Mouse (Mus musculus) right cerebral cortex, postnatal 14 days (tissue): ENCODE data around the gene Kcnh2.

ENCODE experiments used
- DNase-seq: peaks from one replicate; pipeline ENCODE4 v3.0.0; 2022

Kcnh2 gene

DNA sequence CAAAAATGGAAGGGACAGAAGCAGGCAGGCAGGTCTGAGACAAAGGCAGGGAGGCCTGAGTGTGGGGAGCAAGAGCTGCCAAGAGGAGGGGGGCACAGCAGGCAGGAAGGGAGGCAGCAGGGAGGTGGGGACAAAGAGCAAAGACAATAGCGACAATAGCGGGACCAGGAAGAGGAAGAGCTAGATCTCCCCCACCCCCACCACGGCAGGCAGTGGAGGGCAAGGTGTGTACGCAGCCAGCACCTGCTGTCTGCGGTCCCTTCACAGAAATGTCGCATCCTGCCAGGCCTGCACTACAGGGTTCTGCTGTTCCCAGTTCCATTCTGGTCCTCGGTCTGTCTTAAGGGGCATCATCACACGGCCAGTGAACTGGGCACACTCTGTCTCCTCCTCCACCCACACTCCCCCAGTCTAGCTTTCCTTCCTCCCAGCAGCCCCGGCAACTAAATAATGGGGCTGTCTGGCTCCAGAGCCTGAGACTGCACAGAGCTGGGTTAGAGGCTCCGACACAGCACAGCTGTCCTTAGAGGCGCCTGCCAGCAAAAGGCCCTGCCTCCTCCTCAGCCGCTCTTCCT, 6.8 kb downstream of the Kcnh2 start:
- DNase-seq, result no peak

DNA sequence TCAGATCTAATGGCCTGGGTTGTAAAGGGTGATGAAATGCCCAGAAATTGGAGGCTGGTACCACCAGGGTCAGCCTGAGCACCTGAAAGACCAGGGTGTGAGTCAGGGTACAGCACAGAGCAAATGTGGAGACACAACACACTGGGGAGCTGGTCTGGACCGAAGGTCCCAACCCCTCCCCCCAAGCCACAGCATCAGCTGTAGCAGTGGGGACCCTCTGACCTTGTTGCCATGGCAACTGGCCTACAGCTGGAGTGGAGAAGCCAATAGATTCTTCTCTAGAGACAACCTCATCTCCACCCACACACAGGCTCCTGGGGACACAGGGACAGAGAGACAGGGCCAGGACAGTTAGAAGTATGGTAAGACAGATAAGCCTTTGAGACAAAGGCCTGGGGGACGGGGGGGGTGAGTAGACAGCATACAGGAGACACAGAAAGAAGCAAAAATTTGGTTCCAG, 7.4 kb downstream of the Kcnh2 start:
- DNase-seq, result no peak

GRCm38 (mm10) chr5:24343379-24343778, 8.0 kb downstream of the Kcnh2 start:
- DNase-seq, result no peak

GRCm38 (mm10) chr5:24342966-24343365, 8.4 kb downstream of the Kcnh2 start:
- DNase-seq, result no peak

DNA sequence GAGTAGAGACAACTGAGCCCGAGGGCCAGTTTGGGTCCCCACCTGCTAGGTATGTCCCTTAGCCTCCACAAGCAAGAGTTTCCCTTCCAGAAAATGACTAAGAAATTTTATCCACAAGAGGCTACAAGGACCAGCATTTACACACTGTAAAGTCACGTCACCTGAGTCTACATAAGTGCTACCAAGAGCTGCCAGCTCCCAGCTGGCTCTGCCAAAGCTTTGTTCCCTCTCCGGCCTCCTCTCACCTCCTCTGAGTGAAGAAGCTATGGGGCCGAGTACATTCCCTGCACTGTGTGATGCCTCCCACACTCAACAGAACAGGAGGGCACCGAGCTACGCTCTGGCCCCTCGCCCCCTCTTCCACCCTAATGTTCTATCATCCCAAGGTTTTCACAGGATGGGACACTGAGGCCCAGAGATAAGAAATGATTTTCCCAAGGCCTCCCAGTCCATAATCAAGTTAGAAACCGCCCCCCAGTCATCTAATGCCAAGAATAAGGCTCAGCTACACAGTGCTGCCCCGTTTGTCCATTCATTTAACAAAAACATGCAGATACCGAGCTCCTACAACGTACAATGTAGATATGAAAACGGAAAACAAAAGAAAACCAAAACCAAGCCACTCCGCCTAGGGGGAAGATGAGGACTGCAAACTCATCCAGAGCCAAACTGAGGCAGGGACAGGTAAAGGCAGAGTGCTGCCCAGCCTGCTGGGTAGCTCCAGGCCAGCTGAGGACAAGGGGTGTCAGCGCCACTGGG, 9.0 kb downstream of the Kcnh2 start:
- DNase-seq, result no peak

- DNase-seq, result no peak
Observed at GRCm38 (mm10) chr5:24337821-24338220, 13.6 kb downstream of the Kcnh2 start.

DNA sequence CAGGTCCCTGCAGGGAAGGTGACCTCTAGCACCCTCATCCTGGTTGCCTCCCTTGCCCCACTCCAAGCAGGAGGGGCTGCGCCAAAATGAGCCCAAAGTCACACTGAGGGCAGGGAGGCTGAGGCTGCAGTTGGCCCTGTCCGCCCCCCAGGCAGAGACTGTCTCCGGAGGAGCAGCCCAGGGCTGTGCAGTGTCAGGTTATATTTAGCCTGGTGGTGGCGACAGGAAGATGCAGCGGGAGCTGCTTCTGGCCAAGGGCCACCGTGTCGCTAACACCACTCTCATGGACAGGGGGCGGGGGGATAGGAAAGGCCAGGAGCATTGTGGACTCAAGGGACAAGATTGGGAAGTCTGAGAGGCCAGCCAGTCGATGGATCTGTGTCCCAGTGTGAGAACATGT, 14.0 kb downstream of the Kcnh2 start:
- DNase-seq, result no peak

DNA sequence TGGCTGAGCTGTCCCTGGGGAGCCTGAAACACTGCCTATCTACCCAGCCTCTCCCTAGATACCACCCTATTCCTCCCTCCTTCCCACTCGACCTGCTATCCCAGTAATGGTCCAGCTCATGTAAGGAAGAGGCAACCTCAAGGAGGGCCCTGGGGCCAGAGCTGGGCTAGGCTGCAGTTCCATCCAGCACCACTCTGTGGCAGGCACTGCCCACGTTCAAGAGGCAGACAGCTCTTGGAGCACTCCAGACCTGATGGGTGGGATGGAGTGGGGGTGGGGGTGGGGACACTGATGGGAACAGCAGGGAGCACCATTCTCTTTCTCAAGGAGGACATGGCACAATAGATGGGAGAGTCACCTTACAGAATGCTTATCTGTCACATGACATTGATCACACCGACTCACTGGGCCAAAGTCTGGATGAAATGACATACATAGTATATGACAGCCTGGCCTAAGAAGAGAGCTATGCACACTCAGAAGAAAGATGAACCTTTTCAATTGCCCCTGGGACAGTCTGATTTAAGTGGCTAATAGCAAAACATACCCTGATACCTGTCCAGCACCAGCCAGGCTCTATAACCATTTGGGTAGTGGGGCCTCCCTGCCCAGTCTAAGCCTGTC, 15.4 kb downstream of the Kcnh2 start:
- peak; percentile 57 for DNase-seq

GRCm38 (mm10) chr5:24334749-24335148, 16.7 kb downstream of the Kcnh2 start:
- no peak for DNase-seq

GRCm38 (mm10) chr5:24332401-24332800, 19.0 kb downstream of the Kcnh2 start:
- DNase-seq, result no peak

GRCm38 (mm10) chr5:24329965-24330298, 21.5 kb downstream of the Kcnh2 start:
- no peak for DNase-seq

DNA sequence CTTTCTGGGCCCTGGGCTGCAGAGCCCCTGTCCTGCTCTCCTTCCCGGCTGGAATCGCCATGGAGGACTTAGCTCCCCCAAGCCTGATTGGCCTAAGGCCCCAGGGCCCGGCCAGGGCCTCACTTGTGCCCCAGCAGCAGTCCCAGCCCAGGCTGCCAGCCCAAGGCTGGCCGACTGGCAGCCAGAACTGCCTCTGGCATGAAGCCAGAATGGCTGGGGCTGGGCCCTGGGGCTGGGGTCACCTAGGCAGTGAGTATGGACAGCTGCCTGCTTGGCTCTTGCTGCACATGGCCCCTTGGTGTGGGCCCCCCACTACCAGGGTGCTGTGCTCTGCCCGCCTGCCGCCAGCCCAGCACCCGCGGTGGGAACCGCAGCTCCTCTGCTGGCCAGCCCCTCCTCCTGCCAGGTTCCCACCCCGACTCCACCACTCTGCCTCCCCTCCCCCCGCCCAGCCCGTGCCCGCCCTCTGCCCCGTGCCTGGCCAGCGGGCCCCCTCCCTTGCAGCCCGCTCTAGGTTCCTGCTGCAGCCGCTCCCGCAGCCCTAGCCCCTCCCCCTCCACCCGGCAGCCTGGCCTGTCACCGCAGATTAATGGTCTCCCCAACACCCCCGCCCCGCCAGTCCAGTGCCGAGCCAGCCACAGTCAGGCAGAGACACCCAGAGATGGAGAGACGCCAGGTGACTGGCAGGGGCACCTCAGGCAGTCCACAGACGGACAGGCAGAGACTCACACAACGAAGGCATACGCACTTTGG, 22.0 kb downstream of the Kcnh2 start:
- no peak for DNase-seq

DNA sequence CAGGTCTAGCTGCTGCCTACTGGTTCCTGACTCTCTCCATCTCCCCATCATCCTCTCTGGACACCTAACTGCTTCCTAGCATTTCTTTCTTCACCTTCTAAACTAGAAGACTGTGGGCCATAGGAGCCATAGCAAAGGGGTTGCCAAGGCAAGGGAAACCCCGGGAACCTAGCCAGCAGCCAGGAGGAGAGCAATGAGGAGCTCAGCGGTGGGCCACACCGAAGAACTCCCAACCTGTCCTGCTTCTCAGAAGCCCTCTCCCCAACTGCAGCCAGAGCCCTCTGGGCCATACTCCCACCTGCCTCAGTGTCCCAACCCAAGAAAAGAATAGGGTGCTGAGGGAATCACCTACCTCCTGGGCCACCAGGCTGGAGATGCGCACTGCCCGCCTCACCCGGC, 22.6 kb downstream of the Kcnh2 start:
- DNase-seq, result no peak

DNA sequence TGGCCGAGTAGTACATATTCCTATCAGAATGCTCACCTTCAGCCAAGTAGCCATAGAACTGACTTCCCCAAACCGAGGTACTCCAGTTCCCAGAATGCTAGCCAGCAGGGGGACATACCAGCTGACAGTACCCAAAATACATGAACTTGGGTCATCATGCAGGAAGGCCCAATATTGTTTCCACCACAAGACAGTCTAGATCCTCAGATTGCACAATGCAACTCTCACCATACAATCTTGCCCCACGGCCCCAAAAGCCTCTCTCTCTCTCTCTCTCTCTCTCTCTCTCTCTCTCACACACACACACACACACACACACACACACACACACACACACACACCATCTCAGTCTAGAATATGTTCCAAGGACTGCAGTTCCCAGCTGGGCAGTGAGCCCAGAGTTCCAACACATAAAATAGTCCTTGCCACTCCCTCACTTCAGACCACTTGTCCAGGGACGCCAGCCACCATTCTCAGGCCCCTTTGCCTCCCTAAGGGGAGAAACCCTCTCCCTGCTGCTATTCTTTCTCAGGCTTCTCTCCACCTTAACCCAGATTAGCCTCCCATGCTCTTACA, 24.5 kb downstream of the Kcnh2 start:
- peak; percentile 63 for DNase-seq

DNA sequence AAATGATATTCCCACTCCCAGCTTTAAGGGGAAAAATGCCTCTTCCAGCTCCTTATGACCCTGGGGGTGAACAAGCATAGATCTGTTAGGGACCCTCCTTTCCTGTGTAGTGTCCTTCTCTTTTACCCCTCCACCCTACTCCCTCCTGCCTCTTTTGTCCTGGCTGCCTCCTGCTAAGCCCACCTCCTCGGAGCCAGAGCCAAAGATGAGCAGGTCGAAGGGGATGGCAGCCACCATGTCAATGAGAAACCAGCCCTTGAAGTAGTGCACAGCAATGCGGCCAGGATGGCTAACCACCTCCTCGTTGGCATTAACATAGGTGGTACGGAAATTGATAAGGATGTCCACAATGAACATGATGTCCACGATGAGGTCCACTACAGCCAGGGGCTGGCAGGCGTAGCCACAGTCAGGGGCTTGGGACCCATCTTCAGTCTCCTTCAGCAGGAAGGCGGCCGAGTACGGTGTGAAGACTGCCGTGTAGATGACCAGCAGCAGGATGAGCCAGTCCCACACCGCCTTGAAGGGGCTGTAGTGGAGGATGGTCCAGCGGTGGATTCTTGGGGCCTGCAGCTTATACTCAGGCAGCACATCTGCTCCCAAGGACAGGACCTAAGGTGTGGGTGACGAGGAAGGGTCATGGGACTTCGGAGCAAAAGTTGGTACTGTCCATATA, 25.1 kb downstream of the Kcnh2 start:
- no peak for DNase-seq

GRCm38 (mm10) chr5:24325251-24325650, 26.2 kb downstream of the Kcnh2 start:
- DNase-seq, result no peak

DNA sequence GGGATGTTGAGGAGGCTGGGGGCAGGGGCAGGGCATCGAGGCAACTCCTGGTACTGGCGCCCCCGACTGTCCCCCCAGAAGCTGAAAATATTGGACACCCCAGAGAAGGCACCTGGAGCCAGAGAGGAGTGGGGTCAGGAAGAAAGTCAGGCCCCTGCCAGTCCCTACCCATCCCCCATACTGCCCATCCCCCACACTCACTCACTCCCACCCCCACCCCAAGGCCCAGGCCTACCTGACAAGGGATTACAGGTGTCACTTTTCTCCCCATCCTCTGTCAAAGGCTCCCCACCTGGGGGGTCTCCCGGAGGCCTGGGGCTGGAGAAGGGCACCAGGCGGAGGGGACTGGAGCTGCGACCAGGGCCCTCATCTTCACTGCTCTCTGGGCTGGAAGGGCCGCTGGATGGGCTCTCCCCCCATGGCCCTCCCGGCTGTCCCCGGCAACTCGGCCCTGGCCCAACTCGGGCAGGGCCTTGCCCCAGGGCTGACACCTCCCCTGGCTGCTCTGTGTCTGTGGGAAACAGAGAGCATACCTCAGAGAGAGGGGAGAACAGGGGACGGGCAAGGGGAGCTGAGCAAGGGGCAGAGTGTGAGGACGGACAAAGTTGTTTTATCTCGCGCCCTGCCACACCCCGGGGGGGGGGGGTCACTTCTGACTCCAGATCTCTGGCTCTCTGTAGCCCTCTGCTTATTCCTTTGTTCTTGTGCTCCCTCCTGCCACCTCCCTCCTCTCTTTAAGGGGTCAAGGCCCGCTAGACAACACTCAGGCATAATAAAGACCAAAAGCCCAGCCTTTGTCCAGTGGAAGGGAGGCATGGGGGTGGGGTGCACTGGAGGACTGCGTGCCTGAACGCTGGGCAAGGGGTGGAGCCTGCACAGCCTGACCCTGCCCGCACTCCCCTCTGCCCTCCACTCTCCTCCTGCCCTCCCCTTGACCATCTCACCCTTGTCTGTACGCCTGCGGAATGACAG, 29.4 kb downstream of the Kcnh2 start:
- DNase-seq, result no peak

DNA sequence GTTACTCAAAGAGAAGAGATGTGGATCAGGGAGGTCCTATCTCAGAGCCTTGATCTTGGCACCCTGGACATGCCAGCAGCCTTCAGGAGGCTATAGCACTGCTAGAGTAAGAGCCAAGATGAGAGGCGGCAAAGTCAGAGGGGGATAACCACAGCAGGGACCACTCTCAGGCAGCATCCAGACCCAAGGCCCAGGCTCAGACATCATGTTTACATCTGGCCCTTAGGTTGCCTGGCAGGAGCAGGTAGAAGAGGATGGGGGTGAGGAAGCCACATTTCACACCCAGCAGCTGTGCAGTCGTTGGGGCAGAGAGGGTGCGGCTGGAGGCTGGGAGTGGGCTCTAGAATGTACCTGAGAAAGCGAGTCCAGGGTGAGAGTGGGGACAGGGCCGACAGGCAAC, 30.5 kb downstream of the Kcnh2 start:
- DNase-seq, result no peak

DNA sequence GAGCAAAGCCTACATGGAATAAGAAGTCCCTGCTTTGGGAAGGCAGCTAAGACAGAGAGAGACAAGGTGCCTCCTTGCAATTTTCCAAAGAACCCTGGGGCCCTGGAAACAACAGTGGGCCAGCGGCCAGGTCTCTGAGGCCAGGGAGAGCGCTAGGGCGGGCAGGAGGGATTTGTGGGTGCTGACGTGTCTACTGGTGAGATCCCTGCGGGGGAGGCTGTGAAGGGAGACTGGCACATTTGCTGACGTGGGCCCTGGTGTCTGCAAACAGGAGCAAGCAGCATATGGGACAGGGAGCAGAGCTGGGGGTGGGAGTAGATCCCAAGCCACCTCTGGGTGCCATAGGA, 31.0 kb downstream of the Kcnh2 start:
- peak; percentile 28 for DNase-seq

DNA sequence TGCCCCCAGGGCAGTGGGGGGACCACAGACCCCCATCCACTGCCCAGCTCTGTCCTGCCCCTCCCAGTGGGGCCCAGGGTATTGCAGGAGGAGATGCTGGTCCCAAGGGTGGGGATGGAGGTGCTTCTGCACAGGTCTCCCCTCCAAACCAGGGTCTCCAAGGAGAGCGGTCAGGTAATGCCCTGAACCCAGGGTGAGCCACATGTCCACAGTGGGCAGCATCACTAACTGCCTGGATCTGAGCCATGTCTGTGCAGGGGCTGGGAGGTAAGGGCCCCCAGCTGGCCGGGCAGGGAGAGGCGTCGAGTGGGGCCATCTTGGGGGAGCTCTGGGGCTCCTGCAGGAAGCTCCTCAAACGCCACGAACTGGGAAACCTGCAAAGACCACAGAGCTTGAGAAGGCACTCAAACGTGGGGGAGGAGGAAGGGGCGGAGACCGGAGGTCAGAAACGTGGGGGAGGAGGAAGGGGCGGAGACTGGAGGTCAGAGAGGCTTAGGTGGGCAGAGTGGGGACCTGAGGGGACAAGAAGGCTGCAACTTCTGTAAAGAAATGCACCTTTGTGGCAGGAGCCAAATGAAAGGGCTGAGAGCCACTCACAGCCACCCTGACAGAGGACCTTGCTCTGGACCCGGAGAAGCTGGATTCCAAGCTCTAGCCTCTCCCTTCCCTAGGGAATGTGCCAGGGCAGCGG, 31.5 kb downstream of the Kcnh2 start:
- no peak for DNase-seq

DNA sequence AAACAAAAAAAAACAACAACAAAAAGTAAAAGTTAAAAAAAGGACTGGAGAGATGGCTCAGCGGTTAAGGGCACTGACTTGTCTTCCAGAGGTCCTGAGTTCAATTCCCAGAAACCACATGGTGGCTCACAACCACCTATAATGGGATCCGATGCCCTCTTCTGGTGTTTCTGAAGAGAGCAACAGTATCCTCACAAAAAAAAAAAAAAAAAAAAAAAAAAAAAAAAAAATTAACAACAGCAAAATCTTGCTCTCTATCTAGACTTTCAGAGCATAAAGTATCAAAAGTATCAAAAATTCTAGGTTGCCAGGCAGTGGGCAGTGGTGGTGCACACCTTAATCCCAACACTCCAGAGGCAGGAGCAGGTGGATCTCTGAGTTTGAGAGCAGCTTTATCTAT, 42.2 kb downstream of the Kcnh2 start:
- no peak for DNase-seq
